Mouse (Mus musculus): ENCODE results near the gene Ptges2.

- TF ChIP-seq POLR2A (IDR thresholded peaks at IDR 0.05; ENCODE audit: borderline replicate concordance, control insufficient read depth, low read depth, low read length) (no peak), CTCF (IDR thresholded peaks at IDR 0.05; ENCODE audit: control insufficient read depth, insufficient read depth, low read length) (no peak)
These were observed 45.1 kb upstream of the Ptges2 start for GRCm38 (mm10) chr2:32350471-32351051.
